Mouse (Mus musculus) olfactory bulb, adult 2 months (tissue): Measurements from ENCODE around the gene Alkbh3.
A peak's percentile ranks its signal among the peaks of the same experiment; 100 is the strongest.

ENCODE experiments used
- CTCF ChIP-seq: fragments of 200-500 bp; IDR thresholded peaks from 2 replicates; pipeline ENCODE4 v1.5.1; 2012; ENCODE audit warnings: low read depth, mild to moderate bottlenecking, low read length, moderate library complexity; ENCODE audit not compliant: insufficient read depth
- POLR2A ChIP-seq: fragments of 200-500 bp; IDR thresholded peaks from 2 replicates; pipeline ENCODE4 v1.6.1; 2012; ENCODE audit warnings: mild to moderate bottlenecking, low read depth, low read length, moderate library complexity; ENCODE audit not compliant: insufficient read depth

- TF ChIP-seq POLR2A = 0 out of 2 replicates have a peak, but pooled peaks have one; percentile 7
- TF ChIP-seq CTCF = 0 out of 2 replicates have a peak, but pooled peaks have one; percentile 8
These were observed 55.6 kb downstream of the Alkbh3 start for GRCm38 (mm10) chr2:93954781-93955578.
